Mouse (Mus musculus): ENCODE measurements at regions not wholly inside any gene's neighbourhood (a gene's known extent, or its start where the extent isn't known, plus 50 kb on each side); places are given as distances from the start of the nearest gene placed in this dataset.

DNA sequence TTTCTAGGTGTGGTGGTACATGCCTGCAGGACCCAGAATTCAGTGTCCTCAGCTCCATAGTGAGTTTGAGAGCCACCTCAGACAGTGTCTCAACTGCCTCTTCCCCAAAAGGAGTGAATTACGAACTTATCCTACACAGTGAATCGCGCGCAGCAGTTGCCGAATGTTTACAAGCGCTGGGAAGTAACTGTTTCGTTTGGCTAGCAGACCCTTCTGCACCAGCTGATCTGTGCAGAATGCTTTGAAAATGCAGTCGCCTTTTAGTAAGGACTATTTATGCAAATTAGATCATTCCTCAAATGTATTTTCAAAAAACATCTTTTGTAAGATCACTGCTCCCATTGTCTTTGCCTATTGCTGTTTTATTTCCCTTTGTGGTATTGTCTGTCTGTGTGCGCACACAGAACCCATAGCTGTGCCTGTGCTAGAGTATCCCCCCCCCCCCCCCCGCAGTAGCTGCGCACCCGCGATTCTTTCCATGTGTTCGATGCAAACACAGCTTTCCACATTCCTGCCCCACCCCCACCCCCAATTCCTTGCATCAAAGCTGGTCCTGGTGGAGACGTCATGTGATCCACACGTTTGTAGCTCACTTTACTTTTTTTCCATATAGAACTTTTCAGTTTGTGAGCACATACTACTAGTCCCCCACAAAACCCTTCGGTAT lies 97.5 kb upstream of the Sox2 start:
- Histone ChIP-seq H3K36me3 (replicated peaks; ENCODE audit: control insufficient read depth, insufficient read depth, low read depth, low read length) (no peaks in the 10 kb centered on the region), H3K9ac (replicated peaks; ENCODE audit: low read length) (no peak overlapping the region), H3K4me3 (ENCODE audit: low read depth, low read length) (no peak overlapping the region), H3K9me3 (replicated peaks; ENCODE audit: control insufficient read depth, low read length) (no peaks in the 10 kb centered on the region), H3K27ac (replicated peaks; ENCODE audit: low read depth, low read length) (no peak overlapping the region), H3K4me1 (ENCODE audit: control insufficient read depth, insufficient read depth, low read length) (no peaks in the 10 kb centered on the region), H3K27me3 (ENCODE audit: control insufficient read depth, insufficient read depth, low read length) (no peaks in the 10 kb centered on the region), H3K4me2 (ENCODE audit: low read depth, low read length) (no peak overlapping the region)
- peak; percentile 55 for DNase-seq (ENCODE audit: low spot score)
- 59% methylated on average over 15 of the region's 17 CpGs for WGBS
- ATAC-seq (replicated peaks; ENCODE audit: insufficient number of reproducible peaks, low FRiP score, low TSS enrichment, low read depth), result no peak

- no peak overlapping the region for H3K4me3 ChIP-seq (ENCODE audit: low read depth, low read length)
- ATAC-seq (replicated peaks; ENCODE audit: insufficient number of reproducible peaks, low FRiP score, low TSS enrichment, low read depth) (no peak), DNase-seq (ENCODE audit: low spot score) (no peak)
- H3K36me3 ChIP-seq (replicated peaks; ENCODE audit: control insufficient read depth, insufficient read depth, low read depth, low read length), result no peaks in the 10 kb centered on the region
- no peak overlapping the region for H3K4me2 ChIP-seq (ENCODE audit: low read depth, low read length)
- no peaks in the 10 kb centered on the region for H3K4me1 ChIP-seq (ENCODE audit: control insufficient read depth, insufficient read depth, low read length)
- H3K27me3 ChIP-seq (ENCODE audit: control insufficient read depth, insufficient read depth, low read length), result no peaks in the 10 kb centered on the region
- H3K27ac ChIP-seq (replicated peaks; ENCODE audit: low read depth, low read length), result no peak overlapping the region
- no peak overlapping the region for H3K9ac ChIP-seq (replicated peaks; ENCODE audit: low read length)
- 48% methylated on average over 3 of the region's 3 CpGs for WGBS
- no peaks in the 10 kb centered on the region for H3K9me3 ChIP-seq (replicated peaks; ENCODE audit: control insufficient read depth, low read length)
These were observed 99.1 kb upstream of the Sox2 start for GRCm38 (mm10) chr3:34551069-34551468.

GRCm38 (mm10) chr3:34550189-34550588 lies 100.0 kb upstream of the Sox2 start:
- WGBS, result 81% methylated on average over 12 of the region's 12 CpGs

GRCm38 (mm10) chr3:34532451-34532850 lies 117.8 kb upstream of the Sox2 start:
- WGBS, result 47% methylated on average over 3 of the region's 3 CpGs
- no peaks in the 10 kb centered on the region for H3K36me3 ChIP-seq (replicated peaks; ENCODE audit: control insufficient read depth, insufficient read depth, low read depth, low read length)
- no peaks in the 10 kb centered on the region for H3K27me3 ChIP-seq (ENCODE audit: control insufficient read depth, insufficient read depth, low read length)
- no peaks in the 10 kb centered on the region for H3K4me1 ChIP-seq (ENCODE audit: control insufficient read depth, insufficient read depth, low read length)
- H3K9ac ChIP-seq (replicated peaks; ENCODE audit: low read length), result no peak overlapping the region
- no peak for DNase-seq (ENCODE audit: low spot score)
- H3K4me3 ChIP-seq (ENCODE audit: low read depth, low read length), result no peak overlapping the region
- no peak for ATAC-seq (replicated peaks; ENCODE audit: insufficient number of reproducible peaks, low FRiP score, low TSS enrichment, low read depth)
- H3K4me2 ChIP-seq (ENCODE audit: low read depth, low read length), result no peak overlapping the region
- H3K9me3 ChIP-seq (replicated peaks; ENCODE audit: control insufficient read depth, low read length), result no peaks in the 10 kb centered on the region
- H3K27ac ChIP-seq (replicated peaks; ENCODE audit: low read depth, low read length), result no peak overlapping the region

More at GRCm38 (mm10) chr3:34550189-34550588, 100.0 kb upstream of the Sox2 start:
- DNase-seq (ENCODE audit: low spot score) (no peak), ATAC-seq (replicated peaks; ENCODE audit: insufficient number of reproducible peaks, low FRiP score, low TSS enrichment, low read depth) (no peak)
- H3K27me3 ChIP-seq (ENCODE audit: control insufficient read depth, insufficient read depth, low read length), result no peaks in the 10 kb centered on the region
- no peak overlapping the region for H3K27ac ChIP-seq (replicated peaks; ENCODE audit: low read depth, low read length)
- H3K4me3 ChIP-seq (ENCODE audit: low read depth, low read length), result no peak overlapping the region
- H3K4me2 ChIP-seq (ENCODE audit: low read depth, low read length), result no peak overlapping the region
- no peak overlapping the region for H3K9ac ChIP-seq (replicated peaks; ENCODE audit: low read length)
- H3K9me3 ChIP-seq (replicated peaks; ENCODE audit: control insufficient read depth, low read length), result no peaks in the 10 kb centered on the region
- H3K4me1 ChIP-seq (ENCODE audit: control insufficient read depth, insufficient read depth, low read length), result no peaks in the 10 kb centered on the region
- H3K36me3 ChIP-seq (replicated peaks; ENCODE audit: control insufficient read depth, insufficient read depth, low read depth, low read length), result no peaks in the 10 kb centered on the region

DNA sequence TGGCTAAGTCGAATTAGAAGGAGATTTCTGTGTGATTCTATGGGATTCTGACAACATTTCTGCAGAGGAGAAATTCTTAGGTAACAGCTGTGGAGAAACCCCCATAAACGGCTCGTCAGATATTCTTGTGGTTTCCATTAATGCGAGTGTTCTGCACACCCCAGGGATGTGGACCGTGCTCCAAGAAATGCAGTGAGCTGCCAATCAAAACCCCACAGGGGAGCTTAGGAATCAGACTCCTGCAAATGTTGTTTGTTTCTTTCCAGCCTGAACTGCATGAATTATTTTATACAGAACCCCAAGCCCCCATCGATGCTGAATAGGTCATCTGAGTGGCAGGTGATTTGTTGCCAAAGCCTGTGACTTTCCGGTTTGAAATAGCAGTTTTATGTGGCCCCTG lies 118.4 kb upstream of the Sox2 start:
- Histone ChIP-seq H3K4me3 (ENCODE audit: low read depth, low read length) (no peak overlapping the region), H3K4me1 (ENCODE audit: control insufficient read depth, insufficient read depth, low read length) (no peaks in the 10 kb centered on the region), H3K9me3 (replicated peaks; ENCODE audit: control insufficient read depth, low read length) (no peaks in the 10 kb centered on the region), H3K4me2 (ENCODE audit: low read depth, low read length) (no peak overlapping the region), H3K27me3 (ENCODE audit: control insufficient read depth, insufficient read depth, low read length) (no peaks in the 10 kb centered on the region), H3K36me3 (replicated peaks; ENCODE audit: control insufficient read depth, insufficient read depth, low read depth, low read length) (no peaks in the 10 kb centered on the region), H3K9ac (replicated peaks; ENCODE audit: low read length) (no peak overlapping the region), H3K27ac (replicated peaks; ENCODE audit: low read depth, low read length) (no peak overlapping the region)
- 59% methylated on average over 7 of the region's 7 CpGs for WGBS
- ATAC-seq (replicated peaks; ENCODE audit: insufficient number of reproducible peaks, low FRiP score, low TSS enrichment, low read depth) (no peak), DNase-seq (ENCODE audit: low spot score) (no peak)

DNA sequence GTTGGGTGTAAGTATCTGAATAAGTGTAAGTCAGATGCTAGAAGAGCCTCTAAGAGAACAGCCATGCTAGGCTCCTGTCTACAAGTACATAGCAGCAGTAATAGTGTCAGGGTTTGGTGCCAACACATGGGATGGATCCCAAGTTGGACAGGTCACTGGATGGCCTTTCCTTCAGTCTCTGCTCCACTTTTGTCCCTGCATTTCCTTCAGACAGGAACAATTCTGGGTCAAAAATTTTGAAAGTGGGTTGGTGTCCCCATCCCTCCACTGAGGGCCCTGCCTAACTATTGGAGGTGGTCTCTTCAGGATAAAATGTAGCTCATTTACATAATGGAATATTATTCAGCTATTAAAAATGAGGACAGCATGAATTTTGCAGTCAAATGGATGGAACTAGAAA lies 122.7 kb upstream of the Sox2 start:
- ATAC-seq (replicated peaks; ENCODE audit: insufficient number of reproducible peaks, low FRiP score, low TSS enrichment, low read depth), result no peak
- no peaks in the 10 kb centered on the region for H3K27me3 ChIP-seq (ENCODE audit: control insufficient read depth, insufficient read depth, low read length)
- DNase-seq (ENCODE audit: low spot score), result no peak
- H3K4me1 ChIP-seq (ENCODE audit: control insufficient read depth, insufficient read depth, low read length), result no peaks in the 10 kb centered on the region
- no peak overlapping the region for H3K4me3 ChIP-seq (ENCODE audit: low read depth, low read length)
- H3K4me2 ChIP-seq (ENCODE audit: low read depth, low read length), result no peak overlapping the region
- no peak overlapping the region for H3K27ac ChIP-seq (replicated peaks; ENCODE audit: low read depth, low read length)
- no peaks in the 10 kb centered on the region for H3K36me3 ChIP-seq (replicated peaks; ENCODE audit: control insufficient read depth, insufficient read depth, low read depth, low read length)
- H3K9ac ChIP-seq (replicated peaks; ENCODE audit: low read length), result no peak overlapping the region
- H3K9me3 ChIP-seq (replicated peaks; ENCODE audit: control insufficient read depth, low read length), result no peaks in the 10 kb centered on the region

- no peak overlapping the region for H3K9ac ChIP-seq (replicated peaks; ENCODE audit: low read length)
- 92% methylated on average over 5 of the region's 5 CpGs for WGBS
- no peaks in the 10 kb centered on the region for H3K36me3 ChIP-seq (replicated peaks; ENCODE audit: control insufficient read depth, insufficient read depth, low read depth, low read length)
- no peak overlapping the region for H3K27ac ChIP-seq (replicated peaks; ENCODE audit: low read depth, low read length)
- no peaks in the 10 kb centered on the region for H3K27me3 ChIP-seq (ENCODE audit: control insufficient read depth, insufficient read depth, low read length)
- no peak for ATAC-seq (replicated peaks; ENCODE audit: insufficient number of reproducible peaks, low FRiP score, low TSS enrichment, low read depth)
- no peak for DNase-seq (ENCODE audit: low spot score)
- no peak overlapping the region for H3K4me2 ChIP-seq (ENCODE audit: low read depth, low read length)
- no peaks in the 10 kb centered on the region for H3K9me3 ChIP-seq (replicated peaks; ENCODE audit: control insufficient read depth, low read length)
- H3K4me3 ChIP-seq (ENCODE audit: low read depth, low read length), result no peak overlapping the region
- H3K4me1 ChIP-seq (ENCODE audit: control insufficient read depth, insufficient read depth, low read length), result no peaks in the 10 kb centered on the region
These were observed 124.5 kb upstream of the Sox2 start for GRCm38 (mm10) chr3:34525730-34526129.

DNA sequence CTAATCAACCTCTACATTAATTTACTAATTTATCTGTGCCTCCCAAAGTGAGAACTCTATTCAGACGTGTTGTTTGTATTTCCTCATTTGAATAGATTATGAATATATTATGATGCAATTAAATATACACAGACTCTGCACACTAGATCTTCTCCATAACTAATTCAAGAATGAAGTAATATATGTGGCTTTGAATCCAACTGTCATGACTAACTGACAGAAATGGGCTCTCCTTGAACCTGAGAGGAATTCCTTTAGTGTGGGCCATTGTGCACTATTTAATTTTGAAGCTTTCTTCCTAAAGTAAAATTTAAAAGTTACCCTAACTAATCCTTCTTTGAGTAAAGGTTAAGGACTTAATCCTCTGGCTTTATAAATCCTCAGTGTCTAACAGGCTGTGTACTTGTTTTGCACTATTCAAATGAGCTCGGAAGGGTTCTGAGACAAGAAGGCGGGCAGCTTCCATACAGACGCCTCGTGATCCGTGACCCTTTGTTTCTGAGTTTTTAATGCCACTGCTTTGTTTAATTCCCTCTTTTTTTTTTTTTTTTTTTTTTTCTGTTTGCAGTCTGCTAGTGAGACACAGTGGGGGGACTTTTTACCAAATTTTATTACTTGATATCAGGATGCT lies 128.0 kb upstream of the Sox2 start:
- no peak overlapping the region for H3K4me3 ChIP-seq (ENCODE audit: low read depth, low read length)
- no peaks in the 10 kb centered on the region for H3K36me3 ChIP-seq (replicated peaks; ENCODE audit: control insufficient read depth, insufficient read depth, low read depth, low read length)
- H3K27me3 ChIP-seq (ENCODE audit: control insufficient read depth, insufficient read depth, low read length), result no peaks in the 10 kb centered on the region
- H3K4me2 ChIP-seq (ENCODE audit: low read depth, low read length), result no peak overlapping the region
- no peaks in the 10 kb centered on the region for H3K4me1 ChIP-seq (ENCODE audit: control insufficient read depth, insufficient read depth, low read length)
- WGBS, result 74% methylated on average over 6 of the region's 6 CpGs
- no peak for DNase-seq (ENCODE audit: low spot score)
- H3K9me3 ChIP-seq (replicated peaks; ENCODE audit: control insufficient read depth, low read length), result no peaks in the 10 kb centered on the region
- H3K27ac ChIP-seq (replicated peaks; ENCODE audit: low read depth, low read length), result no peak overlapping the region
- ATAC-seq (replicated peaks; ENCODE audit: insufficient number of reproducible peaks, low FRiP score, low TSS enrichment, low read depth), result no peak
- no peak overlapping the region for H3K9ac ChIP-seq (replicated peaks; ENCODE audit: low read length)
